Mouse (Mus musculus) bone marrow macrophage, adult 2 months (primary cell): ENCODE results near the gene Msl2.

ENCODE experiments used
- CTCF ChIP-seq: IDR thresholded peaks from 2 replicates; pipeline ENCODE4 v1.5.1; 2012; ENCODE audit warnings: low read depth, mild to moderate bottlenecking, low read length, moderate library complexity
- POLR2A ChIP-seq: IDR thresholded peaks from 2 replicates; pipeline ENCODE4 v1.6.1; 2012; ENCODE audit warnings: mild to moderate bottlenecking, low read depth, low read length, borderline replicate concordance

DNA sequence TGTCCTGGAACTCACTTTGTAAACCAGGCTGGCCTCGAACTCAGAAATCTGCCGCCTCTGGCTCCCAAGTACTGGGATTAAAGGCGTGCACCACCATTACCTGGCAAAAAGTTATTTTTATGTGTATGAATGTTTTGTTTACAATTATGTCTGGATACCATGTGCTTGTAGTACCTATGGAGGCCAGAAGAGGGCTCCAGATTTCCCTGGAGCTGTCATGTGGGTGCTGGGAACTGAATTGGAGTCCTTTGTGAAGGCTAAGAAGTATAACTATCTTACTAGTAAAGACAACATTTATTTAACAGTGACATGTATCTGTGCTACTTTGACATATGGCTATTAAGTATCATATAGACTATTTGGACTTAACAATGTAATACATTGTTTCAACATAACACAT, 4.1 kb upstream of the Msl2 start:
- TF ChIP-seq CTCF: no peak
- no peak for TF ChIP-seq POLR2A
